Mouse (Mus musculus): ENCODE data around the gene Enox2.

Gene Enox2

DNA sequence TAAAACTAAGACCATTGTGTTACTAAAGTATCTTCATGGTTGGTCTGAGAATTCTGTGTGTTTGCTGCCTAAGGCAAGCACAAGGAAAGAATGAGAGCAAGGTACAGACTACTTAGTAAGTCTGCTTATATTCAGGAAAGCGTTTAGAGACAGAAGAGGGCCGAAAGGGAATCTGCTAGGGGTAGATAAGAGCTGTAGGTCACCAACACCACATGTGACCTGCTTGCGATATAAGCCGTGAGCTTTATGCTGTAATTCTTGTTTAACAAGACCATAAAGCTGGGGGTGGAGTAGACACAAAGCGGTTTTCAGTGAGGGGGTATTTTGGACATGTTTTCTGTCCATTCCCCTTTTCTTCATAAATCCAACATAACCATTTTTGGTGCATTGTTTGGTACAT, 302.4 kb downstream of the Enox2 start:
- no peak for DNase-seq

DNA sequence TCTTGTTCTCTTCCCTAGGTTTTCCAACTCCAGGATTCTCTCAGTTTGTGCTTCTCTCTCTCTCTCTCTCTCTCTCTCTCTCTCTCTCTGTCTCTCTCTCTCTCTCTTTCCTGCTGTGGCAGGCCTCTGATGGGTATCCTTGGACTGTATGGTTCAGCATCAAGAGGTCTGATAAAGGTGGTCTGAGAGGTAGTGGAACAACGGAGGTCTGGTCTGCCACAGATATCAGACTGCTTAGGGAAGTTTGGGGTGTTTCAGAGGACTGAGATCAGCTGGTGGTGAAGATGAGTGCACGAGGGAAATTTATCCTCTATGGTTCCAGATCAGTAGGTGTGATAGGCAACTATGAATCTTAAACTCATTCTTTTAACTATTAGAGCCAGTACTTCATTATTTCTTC, 303.6 kb downstream of the Enox2 start:
- DNase-seq: no peak
